Mouse (Mus musculus) erythroblast, embryonic 14.5 days (primary cell): ENCODE results near the gene Mbnl1. TPM values are rescaled to one million over a fixed set of nuclear protein-coding genes. Genes with fewer than 3 reads are reported as not detected.

Experiments
- H3K27me3 ChIP-seq: 2 replicates; pipeline ENCODE4 v1.6.1; 2012; ENCODE audit warnings: inconsistent platforms; ENCODE audit not compliant: control insufficient read depth
- H3K36me3 ChIP-seq: 2 replicates; pipeline ENCODE4 v1.6.1; 2012; ENCODE audit warnings: mild to moderate bottlenecking, inconsistent platforms; ENCODE audit not compliant: control insufficient read depth
- H3K4me1 ChIP-seq: 2 replicates; pipeline ENCODE4 v1.6.1; 2012; ENCODE audit warnings: inconsistent platforms; ENCODE audit not compliant: control insufficient read depth
- H3K4me3 ChIP-seq: replicated peaks from 2 replicates; pipeline ENCODE3; 2012; ENCODE audit warnings: moderate library complexity, mild to moderate bottlenecking, inconsistent platforms
- H3K9me3 ChIP-seq: 2 replicates; pipeline ENCODE4 v1.6.1; 2012; ENCODE audit warnings: low read length, inconsistent platforms, mixed read lengths; ENCODE audit not compliant: control insufficient read depth
- GATA1 ChIP-seq: IDR thresholded peaks from 2 replicates; pipeline ENCODE4 v1.6.1; 2012; ENCODE audit warnings: low read length, inconsistent platforms, mixed read lengths
- TAL1 ChIP-seq: IDR thresholded peaks from 3 replicates; pipeline ENCODE4 v1.6.1; 2012; ENCODE audit warnings: low read length, inconsistent platforms, mixed read lengths
- polyA plus RNA-seq: library from polyadenylated mRNA; stranded (reverse); fragments of >175 nt; gene quantifications from 2 replicates; pipeline ENCODE4 v1.2.3, GENCODE M21; 2012

Gene Mbnl1
- polyA plus RNA-seq, 1 experiment = 1.6 TPM

DNA sequence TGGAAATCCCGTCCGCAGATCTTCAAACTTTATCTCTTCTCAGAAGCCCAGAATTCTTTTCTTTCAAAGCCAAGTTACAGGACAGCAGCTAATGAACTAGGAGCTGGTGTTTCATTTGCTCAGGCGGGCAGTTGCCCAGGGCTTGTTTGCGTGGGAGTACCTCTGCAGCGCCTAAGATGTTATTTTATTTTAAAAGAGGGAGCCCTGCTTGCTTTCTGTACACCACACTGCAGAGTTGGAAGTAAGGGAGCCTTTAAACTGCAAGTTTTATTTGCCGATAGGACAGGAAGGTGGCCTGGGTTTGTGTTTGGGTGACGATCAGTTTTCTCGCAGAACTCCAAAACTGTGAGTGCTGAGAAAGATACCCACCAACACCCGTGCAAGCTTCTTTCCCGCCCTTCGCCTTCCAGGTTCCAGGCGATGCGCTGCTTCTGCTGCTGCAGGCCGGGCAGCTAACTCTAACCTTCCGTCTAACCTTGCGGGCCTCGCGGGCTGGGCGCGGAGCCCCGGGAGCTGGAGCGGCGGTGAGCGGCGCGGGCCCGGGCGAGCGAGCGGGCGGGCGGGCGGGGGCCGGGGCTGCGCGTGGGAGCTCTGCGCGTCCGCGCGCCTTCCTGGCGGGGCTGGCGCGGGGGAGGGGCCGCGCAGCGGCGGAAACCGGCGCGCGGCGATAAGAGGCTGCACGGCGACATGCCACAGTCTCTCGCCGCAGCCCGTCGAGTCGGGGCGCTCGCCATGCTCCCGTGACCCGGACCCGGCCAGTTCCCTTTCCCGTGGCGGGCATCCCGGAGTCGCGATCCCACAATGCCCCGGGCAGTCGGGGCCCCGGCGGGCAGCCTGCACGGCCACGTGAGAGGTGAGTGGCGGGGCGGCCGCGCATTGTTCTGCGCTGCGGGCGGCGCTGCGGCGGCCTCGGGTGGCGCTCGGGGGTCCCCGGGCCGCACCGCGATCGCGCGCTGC, 28.2 kb downstream of the Mbnl1 start:
- Histone ChIP-seq H3K4me3 (peak overlapping the region; percentile 97), H3K27me3 (no peaks in the 10 kb centered on the region), H3K36me3 (peaks cover 9% of the 10 kb centered on the region), H3K4me1 (peaks cover 74% of the 10 kb centered on the region), H3K9me3 (no peaks in the 10 kb centered on the region)
- peak; percentile 57; the same call in 1 of the 2 replicates for TF ChIP-seq GATA1
- TF ChIP-seq TAL1 = no peak

DNA sequence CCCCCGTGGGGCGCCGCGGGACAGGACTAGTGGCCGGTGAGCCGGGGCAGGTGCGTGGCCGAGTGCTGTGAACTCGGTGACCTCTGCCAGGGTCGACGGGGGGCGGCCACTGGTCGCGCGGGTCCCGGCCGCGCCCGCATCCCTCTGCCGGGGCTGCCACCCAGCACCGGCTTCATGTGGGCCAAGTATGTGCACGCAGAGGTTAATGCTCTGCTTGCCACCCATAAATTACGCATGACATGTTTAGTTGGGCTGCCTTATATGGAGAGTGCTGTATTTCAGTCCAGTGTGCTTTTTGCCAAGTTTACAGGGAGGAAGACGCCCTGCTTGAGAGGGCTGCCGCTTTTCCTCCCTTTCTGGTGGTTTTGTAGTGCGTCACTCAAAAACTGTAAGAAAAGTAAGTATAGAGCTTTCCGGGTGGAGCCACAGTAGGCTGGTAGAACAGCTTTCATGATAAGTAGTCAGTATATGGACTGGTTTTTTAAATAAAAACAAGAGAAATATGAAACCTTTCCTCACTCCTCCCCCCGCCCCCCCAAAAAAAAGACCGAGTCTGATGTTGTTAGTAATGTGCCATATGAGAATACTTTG, 29.0 kb downstream of the Mbnl1 start:
- peaks cover 77% of the 10 kb centered on the region for H3K4me1 ChIP-seq
- no peak for TF ChIP-seq TAL1
- TF ChIP-seq GATA1 = no peak
- H3K4me3 ChIP-seq = peak overlapping the region; percentile 97
- H3K36me3 ChIP-seq = peaks cover 11% of the 10 kb centered on the region
- no peaks in the 10 kb centered on the region for H3K27me3 ChIP-seq
- H3K9me3 ChIP-seq = no peaks in the 10 kb centered on the region

DNA sequence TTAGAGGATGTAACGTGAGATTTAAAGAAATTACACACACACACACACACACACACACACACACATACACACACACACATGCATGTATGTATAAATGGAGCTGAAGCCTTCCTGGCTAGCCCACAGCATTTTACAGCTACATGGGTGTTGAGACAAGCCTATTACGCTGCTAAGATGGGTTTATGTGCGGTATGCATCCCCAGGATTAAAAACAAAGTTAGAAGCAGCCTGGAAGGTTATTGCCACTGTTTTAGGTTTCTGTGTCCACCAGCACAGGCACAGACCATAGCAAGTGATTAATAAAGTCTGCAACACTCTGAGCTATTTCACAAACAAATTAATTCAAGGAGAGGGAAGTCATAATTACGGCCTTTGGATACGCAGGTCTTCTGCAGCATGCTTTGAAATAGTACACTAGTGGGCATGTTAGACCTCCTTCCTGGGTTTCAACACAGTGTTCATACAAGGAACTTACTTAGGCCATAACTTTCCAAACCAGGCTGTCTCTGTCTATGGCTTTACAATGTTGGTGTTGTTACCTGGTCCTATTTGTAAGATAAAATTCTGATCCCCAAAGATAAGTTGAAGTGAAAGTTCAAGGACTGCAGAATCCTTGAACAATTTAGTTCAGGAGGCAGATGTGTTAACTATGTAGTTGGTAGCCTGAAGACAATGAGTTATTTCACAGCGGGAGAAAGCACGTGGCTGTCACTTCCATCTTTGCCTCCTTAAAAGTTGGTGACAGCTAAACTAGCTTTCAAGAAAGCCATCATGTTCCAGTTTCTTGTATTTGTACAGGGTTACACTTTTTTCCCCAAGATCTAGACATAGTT, 29.7 kb downstream of the Mbnl1 start:
- Histone ChIP-seq H3K36me3 (peaks cover 14% of the 10 kb centered on the region), H3K9me3 (no peaks in the 10 kb centered on the region), H3K4me1 (peaks cover 78% of the 10 kb centered on the region), H3K4me3 (peak overlapping the region; percentile 97), H3K27me3 (no peaks in the 10 kb centered on the region)
- TF ChIP-seq GATA1 = no peak
- no peak for TF ChIP-seq TAL1

DNA sequence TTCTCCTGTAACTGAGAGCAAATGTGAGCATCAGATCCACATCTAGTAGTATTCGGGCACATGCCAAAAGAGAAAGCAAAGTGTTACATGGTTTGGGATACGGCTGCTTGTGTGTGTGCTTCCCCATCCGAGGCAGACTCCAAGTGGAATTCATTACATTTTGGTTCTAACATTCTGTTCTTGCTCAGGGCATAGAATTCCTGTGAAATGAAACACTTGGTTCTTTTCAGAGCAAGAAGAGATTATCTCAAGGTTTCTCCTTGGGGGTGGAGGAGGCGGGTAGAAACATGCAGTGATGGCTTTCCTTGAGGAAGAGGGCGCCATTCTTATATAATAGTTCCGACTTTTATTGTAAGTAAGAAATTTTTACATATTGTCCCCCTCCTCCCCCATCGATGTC, 30.6 kb downstream of the Mbnl1 start:
- peaks cover 80% of the 10 kb centered on the region for H3K4me1 ChIP-seq
- peaks cover 19% of the 10 kb centered on the region for H3K36me3 ChIP-seq

DNA sequence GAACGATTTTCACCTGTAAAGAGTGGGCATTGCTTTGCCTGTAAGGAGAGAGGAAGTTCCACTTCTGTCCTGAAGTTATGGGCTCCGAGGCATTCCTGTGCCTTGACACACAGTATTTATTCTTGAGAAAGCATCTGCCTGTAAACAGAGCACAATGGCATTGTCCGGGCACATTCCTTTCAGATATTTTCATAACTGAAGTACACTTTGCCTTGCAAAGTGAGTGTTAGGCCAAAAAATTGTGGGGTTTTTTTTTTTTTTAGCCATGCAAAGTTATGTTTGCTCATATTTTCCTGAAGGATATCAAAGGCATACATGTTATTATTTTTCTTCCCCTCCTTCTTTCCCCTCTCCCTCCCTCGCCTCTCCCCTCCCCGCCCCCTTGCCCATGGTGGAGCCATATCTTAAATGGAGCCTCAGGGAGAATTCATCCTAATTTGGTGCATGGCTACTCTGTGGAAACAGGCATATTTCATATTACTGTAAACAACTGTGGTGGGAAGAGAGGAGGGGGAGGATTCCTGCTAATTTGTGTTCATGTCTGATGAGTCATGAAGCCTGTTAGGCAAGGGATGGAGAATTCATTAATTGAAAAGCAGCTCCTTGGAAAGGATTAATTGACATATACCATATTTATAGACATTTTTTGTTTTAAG, 32.3 kb downstream of the Mbnl1 start:
- Histone ChIP-seq H3K27me3 (no peaks in the 10 kb centered on the region), H3K4me1 (peaks cover 77% of the 10 kb centered on the region), H3K9me3 (no peaks in the 10 kb centered on the region), H3K36me3 (peaks cover 27% of the 10 kb centered on the region), H3K4me3 (peak overlapping the region; percentile 97)
- TF ChIP-seq GATA1 (no peak), TAL1 (no peak)

More for the DNA sequence above, 30.6 kb downstream of the Mbnl1 start:
- H3K27me3 ChIP-seq = no peaks in the 10 kb centered on the region
- TF ChIP-seq TAL1 = no peak
- TF ChIP-seq GATA1 = no peak
- H3K4me3 ChIP-seq = peak overlapping the region; percentile 97
- H3K9me3 ChIP-seq = no peaks in the 10 kb centered on the region

DNA sequence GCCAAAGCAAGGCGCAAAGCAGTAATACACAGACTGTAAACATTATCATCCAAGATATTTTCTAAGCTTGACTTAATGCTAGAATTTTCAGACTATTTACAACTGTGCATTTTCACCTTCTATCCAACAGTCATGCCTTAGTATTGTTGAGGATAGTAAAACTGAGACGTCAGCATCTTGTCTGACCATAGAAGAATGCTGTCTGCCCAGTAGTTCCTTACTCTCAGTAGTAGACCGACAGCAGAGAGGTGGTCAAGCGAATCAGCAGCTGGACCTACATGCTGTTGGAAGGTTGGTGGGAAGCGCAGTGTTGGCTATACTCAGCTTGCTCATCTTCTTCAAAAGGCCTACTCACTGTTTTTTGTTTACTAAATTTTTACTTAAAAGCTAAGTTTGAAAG, 34.2 kb downstream of the Mbnl1 start:
- Histone ChIP-seq H3K36me3 (peaks cover 38% of the 10 kb centered on the region), H3K4me3 (no peak overlapping the region), H3K4me1 (peaks cover 79% of the 10 kb centered on the region), H3K9me3 (no peaks in the 10 kb centered on the region), H3K27me3 (no peaks in the 10 kb centered on the region)
- no peak for TF ChIP-seq GATA1
- no peak for TF ChIP-seq TAL1

DNA sequence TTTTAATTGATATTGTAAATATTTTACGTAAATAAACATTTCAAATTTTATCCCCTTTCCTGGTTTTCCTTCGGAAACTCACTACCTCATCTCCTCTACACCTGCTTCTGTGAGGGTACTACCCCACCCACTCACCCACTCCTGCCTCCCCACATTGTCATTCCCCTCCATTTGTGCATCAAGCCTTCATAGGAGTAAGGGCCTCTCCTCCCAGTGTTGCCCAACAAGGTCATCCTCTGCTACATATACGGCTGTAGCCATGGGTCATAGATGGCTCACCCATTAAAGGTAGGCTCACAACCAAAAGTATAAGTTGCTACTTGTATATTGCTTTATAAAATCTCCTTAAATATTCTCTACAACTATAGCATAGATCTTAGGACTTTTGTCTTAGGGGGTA, 34.9 kb downstream of the Mbnl1 start:
- Histone ChIP-seq H3K4me3 (no peak overlapping the region), H3K27me3 (no peaks in the 10 kb centered on the region), H3K9me3 (no peaks in the 10 kb centered on the region), H3K36me3 (peaks cover 39% of the 10 kb centered on the region), H3K4me1 (peaks cover 76% of the 10 kb centered on the region)
- TF ChIP-seq TAL1 = no peak
- no peak for TF ChIP-seq GATA1

DNA sequence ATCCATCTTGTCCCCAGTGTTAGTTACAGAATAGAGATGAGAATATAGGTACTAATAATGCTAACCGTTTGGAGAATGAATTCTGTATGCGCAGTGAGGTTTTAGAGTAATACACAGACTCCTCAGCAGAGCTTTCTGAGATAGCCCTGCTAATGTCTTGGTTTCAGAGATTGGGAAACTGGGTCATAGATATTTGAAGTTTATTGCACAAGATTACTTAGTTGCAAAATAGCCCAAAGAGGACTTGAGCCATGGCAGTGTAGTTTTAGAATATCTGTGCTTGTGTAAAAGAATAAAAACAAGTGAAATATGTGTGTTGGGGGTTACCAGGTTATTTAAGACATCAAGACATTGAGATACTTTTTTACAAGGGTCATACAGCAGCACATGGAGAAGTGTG, 35.3 kb downstream of the Mbnl1 start:
- H3K4me3 ChIP-seq = no peak overlapping the region
- no peak for TF ChIP-seq GATA1
- TF ChIP-seq TAL1 = no peak
- no peaks in the 10 kb centered on the region for H3K9me3 ChIP-seq
- no peaks in the 10 kb centered on the region for H3K27me3 ChIP-seq
- H3K4me1 ChIP-seq = peaks cover 74% of the 10 kb centered on the region
- peaks cover 41% of the 10 kb centered on the region for H3K36me3 ChIP-seq
